Mouse (Mus musculus) T-helper 1 cell (primary cell): ENCODE measurements at regions not wholly inside any gene's neighbourhood (a gene's known extent, or its start where the extent isn't known, plus 50 kb on each side); places are given as distances from the start of the nearest gene placed in this dataset.

Source experiments
- in situ Hi-C: fragments of 300-600 bp; cut with MboI, MseI; formaldehyde crosslinking; loops from one replicate; pipeline ENCODE4 v1.15.1; 2025; ENCODE audit warnings: high pct_unique_total_duplicates

GRCm38 (mm10) chr4:95184180-95184579 lies 132.2 kb upstream of the Jun start:
- in situ Hi-C loops = no loop called here

- in situ Hi-C loops = no loop called here
Observed at GRCm38 (mm10) chr4:95185113-95185915, 133.3 kb upstream of the Jun start.

GRCm38 (mm10) chr4:95185916-95186200 lies 133.8 kb upstream of the Jun start:
- in situ Hi-C loops = no loop called here

- in situ Hi-C loops = no loop called here
Observed at GRCm38 (mm10) chr4:95188107-95188506, 136.1 kb upstream of the Jun start.

GRCm38 (mm10) chr4:95191654-95192406 lies 139.8 kb upstream of the Jun start:
- in situ Hi-C loops = no loop called here

GRCm38 (mm10) chr4:95192562-95192961 lies 140.5 kb upstream of the Jun start:
- in situ Hi-C loops = no loop called here

GRCm38 (mm10) chr4:95193028-95193427 lies 141.0 kb upstream of the Jun start:
- in situ Hi-C loops = no loop called here

GRCm38 (mm10) chr4:95193473-95193872 lies 141.5 kb upstream of the Jun start:
- in situ Hi-C loops = no loop called here

- in situ Hi-C loops = no loop called here
Observed at GRCm38 (mm10) chr4:95194621-95195455, 142.8 kb upstream of the Jun start.

- in situ Hi-C loops = no loop called here
Observed at GRCm38 (mm10) chr4:95196106-95196505, 144.1 kb upstream of the Jun start.

GRCm38 (mm10) chr4:95197077-95197711 lies 145.2 kb upstream of the Jun start:
- in situ Hi-C loops = no loop called here

- in situ Hi-C loops = no loop called here
Observed at GRCm38 (mm10) chr4:95199394-95199793, 147.4 kb upstream of the Jun start.

- in situ Hi-C loops = no loop called here
Observed at GRCm38 (mm10) chr4:95200130-95200529, 148.1 kb upstream of the Jun start.

GRCm38 (mm10) chr4:95202478-95202877 lies 150.5 kb upstream of the Jun start:
- in situ Hi-C loops = no loop called here

GRCm38 (mm10) chr4:95203577-95203976 lies 151.6 kb upstream of the Jun start:
- in situ Hi-C loops = no loop called here

GRCm38 (mm10) chr4:95205372-95205771 lies 153.3 kb upstream of the Jun start:
- in situ Hi-C loops = no loop called here

GRCm38 (mm10) chr4:95207783-95208182 lies 155.8 kb upstream of the Jun start:
- in situ Hi-C loops = no loop called here

GRCm38 (mm10) chr4:95208827-95209226 lies 156.8 kb upstream of the Jun start:
- in situ Hi-C loops = no loop called here

- in situ Hi-C loops = no loop called here
Observed at GRCm38 (mm10) chr4:95209322-95210119, 157.5 kb upstream of the Jun start.

- in situ Hi-C loops = no loop called here
Observed at GRCm38 (mm10) chr4:95212561-95212960, 160.5 kb upstream of the Jun start.

- in situ Hi-C loops = no loop called here
Observed at GRCm38 (mm10) chr4:95213026-95213425, 161.0 kb upstream of the Jun start.
